Mouse (Mus musculus): ENCODE measurements around the gene Dhx37. TPM values are rescaled to one million over a fixed set of nuclear protein-coding genes. Genes with fewer than 3 reads are reported as not detected.

The Dhx37 gene
- polyA plus RNA-seq, 1 experiment from 2014 or later = 8.2 TPM

GRCm38 (mm10) chr5:125476286-125476625 is 42.3 kb upstream of the Dhx37 start:
- H3K27me3 ChIP-seq (ENCODE audit: control insufficient read depth, insufficient read depth, low read length) = no peaks in the 10 kb centered on the region
- WGBS = 30% methylated on average over 5 of the region's 5 CpGs
- ATAC-seq (ENCODE audit: insufficient number of reproducible peaks, insufficient read depth, low FRiP score, low read depth) = 0 out of 2 replicates have a peak, but pooled peaks have one; percentile 0
- no peaks in the 10 kb centered on the region for H3K9me3 ChIP-seq (ENCODE audit: control insufficient read depth, low read length)
- peaks cover 6 to 10% of the 10 kb centered on the region in 2 experiments; a peak in 3 of 4 replicates for H3K4me1 ChIP-seq (ENCODE audit: control insufficient read depth in 2 of 2, insufficient read depth in 2 of 2, low read length in 2 of 2)
- peak overlapping the region; percentile 88 to 98 for H3K4me3 ChIP-seq (ENCODE audit: control insufficient read depth in 1 of 2, insufficient read depth in 1 of 2, low read depth in 1 of 2, low read length in 2 of 2)
- peak overlapping the region; percentile 87 for H3K9ac ChIP-seq (ENCODE audit: low read length)
- H3K4me2 ChIP-seq (ENCODE audit: low read length) = peak overlapping the region; percentile 98
- no peak overlapping the region for H3K27ac ChIP-seq (replicated peaks in 1 of 2; ENCODE audit: control insufficient read depth in 1 of 2, insufficient read depth in 1 of 2, low read depth in 2 of 2, low read length in 2 of 2)
- no peaks in the 10 kb centered on the region for H3K36me3 ChIP-seq (ENCODE audit: control insufficient read depth, insufficient read depth, low read length)

DNA sequence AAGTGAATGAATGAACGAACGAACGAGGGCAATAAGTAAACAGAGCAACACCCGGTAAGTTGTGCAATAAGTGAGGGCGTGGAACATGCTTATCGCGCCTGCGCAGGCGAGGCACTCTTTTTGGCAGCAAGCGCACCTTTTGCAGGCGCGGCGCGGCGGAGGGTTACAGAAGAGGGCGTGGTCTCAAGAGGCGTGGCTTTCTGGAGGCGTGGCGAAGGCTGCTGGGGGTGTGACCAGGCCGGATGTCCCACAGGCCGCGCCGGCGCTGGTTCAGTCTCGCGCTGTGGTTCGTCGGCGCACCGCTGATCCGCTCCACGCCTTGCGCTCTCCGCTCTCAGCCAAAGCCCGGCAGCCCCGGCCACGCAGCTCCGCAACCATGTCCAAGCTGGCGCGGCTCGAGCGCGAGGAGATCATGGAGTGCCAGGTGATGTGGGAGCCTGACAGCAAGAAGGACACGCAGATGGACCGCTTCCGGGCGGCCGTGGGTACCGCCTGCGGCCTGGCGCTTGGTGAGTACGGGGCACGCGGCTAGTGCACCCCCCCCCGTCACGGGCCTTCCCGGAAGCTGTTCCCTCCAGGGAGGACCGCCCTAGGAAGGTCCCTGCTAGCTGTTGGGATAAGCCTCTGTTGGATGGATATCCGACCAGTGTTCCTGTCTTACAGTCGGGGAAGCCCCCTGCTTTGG is 41.8 kb upstream of the Dhx37 start, which contains the start of gene Aacs:
Gene Aacs (plus strand): TSS at position 214 of the 685 bp plus-strand sequence.
- under 1% methylated on average over 54 of the region's 60 CpGs for WGBS
- Histone ChIP-seq H3K4me3 (ENCODE audit: control insufficient read depth in 1 of 2, insufficient read depth in 1 of 2, low read depth in 1 of 2, low read length in 2 of 2) (peak within 1 kb of the TSS; percentile 88 to 98), H3K4me1 (ENCODE audit: control insufficient read depth in 2 of 2, insufficient read depth in 2 of 2, low read length in 2 of 2) (peaks cover 6 to 10% of the 10 kb centered on the region in 2 experiments; a peak in 3 of 4 replicates), H3K36me3 (ENCODE audit: control insufficient read depth, insufficient read depth, low read length) (no peaks in the 10 kb centered on the region), H3K9ac (ENCODE audit: low read length) (peak within 1 kb of the TSS; percentile 87), H3K27me3 (ENCODE audit: control insufficient read depth, insufficient read depth, low read length) (no peaks in the 10 kb centered on the region), H3K27ac (replicated peaks in 1 of 2; ENCODE audit: control insufficient read depth in 1 of 2, insufficient read depth in 1 of 2, low read depth in 2 of 2, low read length in 2 of 2) (peak within 1 kb of the TSS; percentile 44 to 46; a peak in 2 of 4 replicates), H3K4me2 (ENCODE audit: low read length) (peak within 1 kb of the TSS; percentile 98), H3K9me3 (ENCODE audit: control insufficient read depth, low read length) (no peaks in the 10 kb centered on the region)
- ATAC-seq (ENCODE audit: insufficient number of reproducible peaks, insufficient read depth, low FRiP score, low read depth) = peak; percentile 85

DNA sequence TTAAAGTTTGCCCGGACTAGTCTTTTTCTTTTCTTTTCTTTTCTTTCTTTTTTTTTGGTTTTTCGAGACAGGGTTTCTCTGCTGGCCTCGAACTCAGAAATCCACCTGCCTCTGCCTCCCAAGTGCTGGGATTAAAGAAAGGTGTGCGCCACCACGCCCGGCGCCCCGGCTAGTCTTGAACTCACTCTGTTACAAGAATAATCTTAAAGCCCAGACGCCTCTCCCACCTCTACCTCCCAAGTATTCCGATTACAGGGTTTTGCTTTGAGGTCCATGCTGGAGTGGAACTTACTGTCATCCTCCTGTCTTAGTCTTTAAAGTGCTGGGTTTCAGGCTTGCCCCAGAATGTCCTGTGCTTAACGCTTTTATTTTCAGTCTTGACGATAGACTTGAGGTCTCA is 41.1 kb upstream of the Dhx37 start:
- ATAC-seq (ENCODE audit: insufficient number of reproducible peaks, insufficient read depth, low FRiP score, low read depth) = no peak
- peak overlapping the region; percentile 98 for H3K4me2 ChIP-seq (ENCODE audit: low read length)
- no peaks in the 10 kb centered on the region for H3K36me3 ChIP-seq (ENCODE audit: control insufficient read depth, insufficient read depth, low read length)
- no peaks in the 10 kb centered on the region for H3K9me3 ChIP-seq (ENCODE audit: control insufficient read depth, low read length)
- H3K9ac ChIP-seq (ENCODE audit: low read length) = peak overlapping the region; percentile 87
- no peak overlapping the region for H3K27ac ChIP-seq (replicated peaks in 1 of 2; ENCODE audit: control insufficient read depth in 1 of 2, insufficient read depth in 1 of 2, low read depth in 2 of 2, low read length in 2 of 2)
- 54% methylated on average over 12 of the region's 12 CpGs for WGBS
- H3K4me3 ChIP-seq (ENCODE audit: control insufficient read depth in 1 of 2, insufficient read depth in 1 of 2, low read depth in 1 of 2, low read length in 2 of 2) = peak overlapping the region; percentile 88 to 98
- peaks cover 6 to 10% of the 10 kb centered on the region in 2 experiments; a peak in 3 of 4 replicates for H3K4me1 ChIP-seq (ENCODE audit: control insufficient read depth in 2 of 2, insufficient read depth in 2 of 2, low read length in 2 of 2)
- no peaks in the 10 kb centered on the region for H3K27me3 ChIP-seq (ENCODE audit: control insufficient read depth, insufficient read depth, low read length)

GRCm38 (mm10) chr5:125472796-125473475 is 39.0 kb upstream of the Dhx37 start:
- Histone ChIP-seq H3K4me2 (ENCODE audit: low read length) (no peak overlapping the region), H3K36me3 (ENCODE audit: control insufficient read depth, insufficient read depth, low read length) (no peaks in the 10 kb centered on the region), H3K27me3 (ENCODE audit: control insufficient read depth, insufficient read depth, low read length) (no peaks in the 10 kb centered on the region), H3K9ac (ENCODE audit: low read length) (no peak overlapping the region), H3K4me3 (ENCODE audit: control insufficient read depth in 1 of 2, insufficient read depth in 1 of 2, low read depth in 1 of 2, low read length in 2 of 2) (no peak overlapping the region), H3K4me1 (ENCODE audit: control insufficient read depth in 2 of 2, insufficient read depth in 2 of 2, low read length in 2 of 2) (peaks cover 6 to 10% of the 10 kb centered on the region in 2 experiments; a peak in 3 of 4 replicates), H3K27ac (replicated peaks in 1 of 2; ENCODE audit: control insufficient read depth in 1 of 2, insufficient read depth in 1 of 2, low read depth in 2 of 2, low read length in 2 of 2) (no peak overlapping the region), H3K9me3 (ENCODE audit: control insufficient read depth, low read length) (no peaks in the 10 kb centered on the region)
- 63% methylated on average over 9 of the region's 9 CpGs for WGBS
- ATAC-seq (ENCODE audit: insufficient number of reproducible peaks, insufficient read depth, low FRiP score, low read depth) = no peak

- H3K9ac ChIP-seq (ENCODE audit: low read length) = no peak overlapping the region
- no peaks in the 10 kb centered on the region for H3K9me3 ChIP-seq (ENCODE audit: control insufficient read depth, low read length)
- H3K4me1 ChIP-seq (ENCODE audit: control insufficient read depth in 2 of 2, insufficient read depth in 2 of 2, low read length in 2 of 2) = no peaks in the 10 kb centered on the region
- H3K4me3 ChIP-seq (ENCODE audit: control insufficient read depth in 1 of 2, insufficient read depth in 1 of 2, low read depth in 1 of 2, low read length in 2 of 2) = no peak overlapping the region
- WGBS = 91% methylated on average over 4 of the region's 4 CpGs
- H3K4me2 ChIP-seq (ENCODE audit: low read length) = no peak overlapping the region
- H3K27ac ChIP-seq (replicated peaks in 1 of 2; ENCODE audit: control insufficient read depth in 1 of 2, insufficient read depth in 1 of 2, low read depth in 2 of 2, low read length in 2 of 2) = no peak overlapping the region
- no peaks in the 10 kb centered on the region for H3K27me3 ChIP-seq (ENCODE audit: control insufficient read depth, insufficient read depth, low read length)
- ATAC-seq (ENCODE audit: insufficient number of reproducible peaks, insufficient read depth, low FRiP score, low read depth) = no peak
- H3K36me3 ChIP-seq (ENCODE audit: control insufficient read depth, insufficient read depth, low read length) = no peaks in the 10 kb centered on the region
These were observed 36.8 kb upstream of the Dhx37 start for GRCm38 (mm10) chr5:125470713-125471112.

GRCm38 (mm10) chr5:125467261-125467660 is 33.3 kb upstream of the Dhx37 start:
- H3K9me3 ChIP-seq (ENCODE audit: control insufficient read depth, low read length) = no peaks in the 10 kb centered on the region
- no peak overlapping the region for H3K4me2 ChIP-seq (ENCODE audit: low read length)
- ATAC-seq (ENCODE audit: insufficient number of reproducible peaks, insufficient read depth, low FRiP score, low read depth) = no peak
- peaks cover 0 to 3% of the 10 kb centered on the region in 2 experiments; a peak in 2 of 4 replicates for H3K4me1 ChIP-seq (ENCODE audit: control insufficient read depth in 2 of 2, insufficient read depth in 2 of 2, low read length in 2 of 2)
- 84% methylated on average over 14 of the region's 14 CpGs for WGBS
- no peaks in the 10 kb centered on the region for H3K36me3 ChIP-seq (ENCODE audit: control insufficient read depth, insufficient read depth, low read length)
- no peak overlapping the region for H3K9ac ChIP-seq (ENCODE audit: low read length)
- no peak overlapping the region for H3K27ac ChIP-seq (replicated peaks in 1 of 2; ENCODE audit: control insufficient read depth in 1 of 2, insufficient read depth in 1 of 2, low read depth in 2 of 2, low read length in 2 of 2)
- no peak overlapping the region for H3K4me3 ChIP-seq (ENCODE audit: control insufficient read depth in 1 of 2, insufficient read depth in 1 of 2, low read depth in 1 of 2, low read length in 2 of 2)
- no peaks in the 10 kb centered on the region for H3K27me3 ChIP-seq (ENCODE audit: control insufficient read depth, insufficient read depth, low read length)

GRCm38 (mm10) chr5:125466483-125466882 is 32.6 kb upstream of the Dhx37 start:
- Histone ChIP-seq H3K36me3 (ENCODE audit: control insufficient read depth, insufficient read depth, low read length) (no peaks in the 10 kb centered on the region), H3K4me2 (ENCODE audit: low read length) (no peak overlapping the region), H3K4me3 (ENCODE audit: control insufficient read depth in 1 of 2, insufficient read depth in 1 of 2, low read depth in 1 of 2, low read length in 2 of 2) (no peak overlapping the region), H3K4me1 (ENCODE audit: control insufficient read depth in 2 of 2, insufficient read depth in 2 of 2, low read length in 2 of 2) (peaks cover 0 to 3% of the 10 kb centered on the region in 2 experiments; a peak in 2 of 4 replicates), H3K27me3 (ENCODE audit: control insufficient read depth, insufficient read depth, low read length) (no peaks in the 10 kb centered on the region), H3K9ac (ENCODE audit: low read length) (no peak overlapping the region), H3K27ac (replicated peaks in 1 of 2; ENCODE audit: control insufficient read depth in 1 of 2, insufficient read depth in 1 of 2, low read depth in 2 of 2, low read length in 2 of 2) (no peak overlapping the region), H3K9me3 (ENCODE audit: control insufficient read depth, low read length) (no peaks in the 10 kb centered on the region)
- ATAC-seq (ENCODE audit: insufficient number of reproducible peaks, insufficient read depth, low FRiP score, low read depth) = no peak
- WGBS = 80% methylated on average over 5 of the region's 5 CpGs

Data from heart, embryonic 14.5 days (tissue).